Mouse (Mus musculus): ENCODE data around the gene Ninl.

The Ninl gene

DNA sequence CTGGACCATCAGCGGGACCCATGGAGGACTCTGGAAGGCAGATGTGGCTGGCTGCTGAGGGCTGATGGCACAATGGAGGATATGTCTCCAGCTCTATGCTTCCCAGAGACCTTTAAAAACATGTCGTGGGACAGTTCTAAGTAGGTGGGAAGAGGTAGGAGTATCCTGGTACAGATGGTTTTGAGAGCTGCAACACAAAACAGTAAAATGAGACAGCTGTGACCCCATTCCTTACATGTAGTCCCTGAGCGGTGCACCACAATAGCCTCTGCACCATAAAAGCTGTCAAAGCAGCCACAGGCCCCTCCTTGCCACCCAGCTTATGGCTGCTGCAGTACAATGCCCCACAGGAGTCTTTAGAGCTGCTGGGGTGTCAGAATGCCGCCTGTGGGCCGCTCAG, 41.6 kb downstream of the Ninl start:
- no peak for DNase-seq (ENCODE audit: low spot score)

DNA sequence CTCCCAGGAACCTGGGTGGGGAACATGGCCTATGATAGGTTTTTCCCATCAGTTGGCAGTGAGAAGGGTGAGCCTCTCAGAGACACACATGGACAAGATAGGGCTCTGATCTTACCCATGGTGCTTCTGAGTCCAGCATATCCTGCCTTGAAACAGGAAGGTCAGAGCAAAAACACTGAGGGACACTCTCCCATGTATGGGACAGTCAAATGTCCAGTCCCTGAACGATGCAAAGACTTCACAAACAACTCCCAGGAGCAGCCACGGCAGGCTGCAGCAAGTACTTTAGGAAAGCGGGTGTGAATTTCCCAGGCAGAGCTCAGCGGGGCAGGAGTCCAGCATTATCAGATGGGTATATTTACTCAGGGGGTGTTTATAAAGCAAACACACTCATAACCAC, 43.9 kb downstream of the Ninl start:
- DNase-seq (ENCODE audit: low spot score): no peak

DNA sequence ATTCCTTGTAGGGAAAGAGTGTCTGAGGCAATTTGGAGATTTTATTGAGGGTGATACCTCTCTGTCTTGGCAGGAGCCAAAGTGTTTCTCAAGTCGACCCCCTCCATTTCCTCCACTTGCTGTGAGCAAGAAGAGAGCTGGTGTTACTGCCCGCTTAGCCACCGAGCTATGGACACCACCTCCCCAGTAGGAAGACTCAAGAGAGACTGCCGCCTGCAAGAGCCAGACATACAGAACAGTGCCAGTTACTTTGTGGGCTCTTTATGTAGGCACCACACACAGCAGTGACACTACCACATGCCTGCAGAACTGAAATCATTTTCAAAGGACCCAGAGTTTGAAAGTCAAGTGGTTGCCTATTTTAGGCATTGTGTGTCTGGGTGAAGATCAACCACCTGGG, 48.1 kb downstream of the Ninl start:
- DNase-seq (ENCODE audit: low spot score): no peak

DNA sequence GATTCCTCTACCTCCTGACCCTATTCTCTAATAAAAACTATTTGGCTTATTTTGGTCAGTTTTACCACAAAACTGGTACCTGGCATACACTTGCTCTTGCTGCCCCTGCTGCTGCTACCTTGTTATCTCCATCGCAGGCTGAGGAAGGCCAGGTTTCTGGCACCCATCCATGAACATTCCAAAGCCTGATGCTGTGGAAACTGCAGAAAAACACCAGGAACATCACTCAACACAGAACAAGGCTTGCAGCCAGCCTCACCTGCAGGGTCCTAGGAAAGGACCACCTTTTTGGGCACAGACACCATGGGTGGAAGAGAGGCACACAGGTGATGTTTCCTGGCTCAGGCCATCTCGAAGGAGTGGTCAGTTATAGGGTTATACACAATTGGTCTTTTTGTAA, 48.7 kb downstream of the Ninl start:
- DNase-seq (ENCODE audit: low spot score): no peak

DNA sequence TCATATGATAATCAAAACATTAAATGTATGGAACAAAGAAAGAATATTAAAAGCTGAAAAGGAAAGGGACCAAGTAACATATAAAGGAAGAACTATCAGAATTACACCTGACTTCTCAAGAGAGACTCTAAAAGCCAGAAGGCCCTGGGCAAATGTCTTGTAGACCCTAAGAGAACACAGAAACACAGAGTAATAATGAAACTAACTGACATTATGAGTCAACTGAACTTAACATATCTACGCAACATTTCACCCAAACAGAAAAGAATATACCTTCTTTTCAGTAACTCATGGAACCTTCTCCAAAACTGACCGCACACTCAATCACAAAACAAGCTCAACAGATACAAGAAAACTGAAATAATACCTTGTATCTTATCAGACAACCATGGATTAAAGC, 53.8 kb downstream of the Ninl start:
- DNase-seq (ENCODE audit: low spot score): no peak

DNA sequence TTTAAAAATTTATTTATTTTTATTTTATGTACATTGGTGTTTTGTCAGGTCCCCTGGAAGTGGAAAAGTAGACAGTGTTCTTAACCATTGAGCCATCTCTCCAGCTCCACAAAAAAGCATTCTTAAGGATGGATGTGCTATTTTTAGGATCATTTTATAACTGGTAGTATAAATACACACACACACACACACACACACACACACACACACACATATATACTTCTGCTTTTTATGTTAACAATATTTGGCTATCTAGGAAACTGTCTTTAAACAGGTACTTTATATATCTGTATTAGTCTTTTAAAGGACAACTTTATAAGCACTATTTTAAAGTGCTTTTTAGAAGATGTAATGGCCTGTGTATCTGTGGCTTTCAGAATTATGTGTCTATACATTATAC, 57.1 kb downstream of the Ninl start:
- DNase-seq (ENCODE audit: low spot score): no peak

DNA sequence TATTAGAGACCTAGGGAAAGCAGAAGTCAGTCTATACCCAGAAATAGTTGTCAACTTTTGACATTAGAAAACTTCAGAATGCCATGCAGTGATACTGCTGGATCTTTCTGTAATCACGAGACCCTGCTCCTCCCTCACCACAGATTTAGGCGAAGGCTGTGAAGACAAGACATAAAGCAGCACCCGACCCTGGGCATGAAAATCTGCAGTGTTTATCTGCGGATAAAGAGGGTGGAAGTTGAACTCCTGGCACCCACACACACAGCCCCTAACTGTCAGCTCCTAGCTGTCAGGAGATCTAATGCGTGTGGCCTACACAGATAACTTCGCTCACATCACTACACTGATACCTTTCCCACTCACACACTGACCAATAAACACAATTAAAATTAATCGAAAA, 57.7 kb downstream of the Ninl start:
- DNase-seq (ENCODE audit: low spot score): no peak

DNA sequence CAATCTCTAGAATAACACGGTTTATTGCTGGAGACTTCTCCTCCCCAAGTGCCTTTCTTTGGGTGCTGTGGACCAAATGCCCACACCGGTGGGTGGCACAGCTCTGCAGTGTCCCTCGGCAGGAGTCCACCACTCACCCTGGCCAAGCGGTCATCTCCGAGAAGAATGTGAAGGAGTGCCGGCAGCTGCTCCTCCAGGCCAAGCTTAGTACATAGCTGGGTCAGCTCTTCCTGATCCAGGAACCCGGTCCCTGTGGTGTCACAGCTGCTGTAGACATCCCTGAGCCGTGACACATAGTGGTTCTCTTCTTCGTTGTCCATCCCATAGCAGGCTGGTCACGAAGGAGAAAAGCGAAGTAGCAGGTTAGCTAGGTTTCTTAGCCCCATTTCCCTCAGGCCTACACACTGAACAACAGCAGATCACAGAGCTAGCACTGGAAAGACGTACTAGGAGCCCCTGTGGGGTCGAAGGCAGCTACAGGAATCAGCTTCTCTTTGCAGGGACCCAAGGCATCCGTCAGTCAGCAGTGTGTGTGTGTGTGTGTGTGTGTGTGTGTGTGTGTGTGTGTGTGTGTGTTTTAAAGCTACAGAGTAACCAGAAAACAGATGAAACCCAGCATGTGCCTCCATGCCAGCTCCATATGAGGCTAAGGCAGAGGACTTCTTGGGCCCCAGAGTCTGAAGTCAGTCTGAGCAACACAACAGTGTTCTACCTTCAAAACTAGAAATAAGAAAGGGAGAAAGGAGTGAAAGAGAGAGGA, 59.1 kb downstream of the Ninl start:
- DNase-seq (ENCODE audit: low spot score): no peak

DNA sequence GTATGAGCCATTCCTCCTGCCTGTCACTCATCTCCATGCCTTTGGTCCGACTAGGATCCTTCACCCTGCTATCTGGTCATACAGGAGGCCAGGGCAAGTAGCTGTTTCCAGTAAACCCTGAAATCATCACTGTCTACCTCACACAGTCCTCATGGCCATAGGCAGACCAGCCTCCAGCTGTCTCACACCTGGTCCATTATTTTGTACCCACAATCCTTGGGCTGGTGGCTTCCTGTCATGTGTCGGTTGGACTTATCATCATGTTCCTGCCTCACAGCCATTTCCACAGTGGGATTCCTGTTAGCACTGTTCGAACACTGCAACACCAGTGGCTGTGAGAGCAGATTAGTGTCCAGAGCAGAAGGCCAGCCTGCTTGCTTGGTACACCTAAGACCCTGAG, 60.4 kb downstream of the Ninl start:
- DNase-seq (ENCODE audit: low spot score): no peak

DNA sequence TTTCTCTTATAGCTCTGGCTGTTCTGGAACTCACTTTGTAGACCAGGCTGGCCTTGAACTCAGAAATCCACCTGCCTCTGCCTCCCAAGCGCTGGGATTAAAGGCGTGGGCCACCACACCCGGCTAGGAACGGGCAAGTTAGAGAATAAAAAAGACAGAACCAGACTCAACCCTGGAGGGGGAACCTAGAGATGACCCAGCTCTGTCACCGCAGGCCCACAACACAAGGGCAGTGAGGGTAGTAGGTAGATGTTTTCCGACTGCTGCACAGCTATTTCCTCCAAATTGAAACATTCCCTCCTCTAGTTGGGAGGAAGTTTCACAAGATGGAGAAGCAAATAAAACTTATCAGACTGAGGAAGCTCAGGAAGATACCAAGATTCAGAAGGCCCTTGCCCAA, 61.5 kb downstream of the Ninl start:
- no peak for DNase-seq (ENCODE audit: low spot score)

DNA sequence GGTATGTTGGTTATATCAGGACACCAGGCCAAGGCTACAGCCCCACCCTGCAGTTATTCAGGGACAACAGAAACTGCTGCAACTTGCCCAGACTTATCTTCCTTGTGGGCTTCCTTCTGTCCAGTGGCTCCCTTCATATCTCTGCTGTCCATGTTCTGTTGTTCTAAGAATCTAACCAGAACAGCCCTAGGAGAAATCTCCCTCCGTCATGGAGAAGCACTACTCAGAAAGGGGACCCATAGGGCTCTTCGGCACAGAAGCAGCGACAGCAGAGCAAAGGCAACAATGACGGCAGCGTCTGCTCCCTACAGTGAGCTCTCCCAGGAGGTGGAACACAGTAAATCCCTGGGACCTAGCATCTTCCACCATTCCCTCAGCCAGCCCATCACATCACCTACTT, 62.3 kb downstream of the Ninl start:
- no peak for DNase-seq (ENCODE audit: low spot score)

DNA sequence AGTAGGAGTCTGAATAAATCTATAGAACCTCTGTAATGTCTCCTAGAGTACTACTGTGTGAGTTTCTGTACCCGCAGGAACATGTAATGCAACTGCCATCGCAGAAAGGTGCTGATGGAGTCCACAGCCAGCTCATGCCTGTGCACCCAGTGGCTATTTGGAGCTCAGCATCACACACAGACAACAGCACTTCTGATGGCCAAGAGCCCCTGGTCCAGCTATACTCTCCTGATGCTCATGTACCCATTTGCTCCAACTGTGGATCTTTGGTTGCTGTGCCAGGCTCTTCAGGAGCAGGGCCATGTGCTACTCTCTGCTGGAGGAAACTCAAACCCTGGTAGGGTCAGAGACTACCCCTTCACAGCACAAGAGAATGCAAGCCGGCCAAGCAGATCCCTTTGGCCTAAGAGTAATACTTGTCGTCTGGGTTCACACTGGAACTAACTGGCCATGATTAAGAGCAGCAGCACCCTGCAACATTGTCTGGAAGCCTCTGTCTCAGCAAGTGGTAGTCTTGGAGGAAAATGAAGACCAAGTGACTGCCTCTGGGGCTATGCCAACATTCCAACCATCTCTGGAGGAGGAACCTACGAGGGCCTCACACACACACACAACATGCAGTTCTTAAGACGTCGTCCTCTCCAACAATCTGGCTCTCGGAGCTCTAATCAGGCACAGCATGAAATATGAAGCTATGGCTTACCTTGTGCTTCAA, 65.6 kb downstream of the Ninl start:
- DNase-seq (ENCODE audit: low spot score): no peak

DNA sequence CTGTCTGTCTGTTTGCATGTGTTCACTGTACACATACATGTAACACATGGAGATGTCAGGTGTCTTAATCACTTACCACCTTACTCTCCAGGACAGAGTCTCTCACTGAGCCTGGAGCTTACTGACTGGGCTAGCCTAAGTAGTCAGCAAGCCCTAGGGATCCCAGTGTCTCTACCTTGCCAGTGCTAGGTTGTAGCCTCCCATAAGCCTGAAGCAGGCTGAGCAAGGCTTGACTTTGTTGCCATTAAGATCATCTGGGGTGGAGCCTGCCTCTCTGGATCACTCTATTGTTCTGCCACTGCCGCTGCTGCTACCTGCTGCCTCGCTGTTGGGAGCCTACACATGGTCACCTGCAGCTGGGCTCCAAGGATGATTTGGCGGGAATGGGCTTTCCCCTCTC, 66.5 kb downstream of the Ninl start:
- no peak for DNase-seq (ENCODE audit: low spot score)

DNA sequence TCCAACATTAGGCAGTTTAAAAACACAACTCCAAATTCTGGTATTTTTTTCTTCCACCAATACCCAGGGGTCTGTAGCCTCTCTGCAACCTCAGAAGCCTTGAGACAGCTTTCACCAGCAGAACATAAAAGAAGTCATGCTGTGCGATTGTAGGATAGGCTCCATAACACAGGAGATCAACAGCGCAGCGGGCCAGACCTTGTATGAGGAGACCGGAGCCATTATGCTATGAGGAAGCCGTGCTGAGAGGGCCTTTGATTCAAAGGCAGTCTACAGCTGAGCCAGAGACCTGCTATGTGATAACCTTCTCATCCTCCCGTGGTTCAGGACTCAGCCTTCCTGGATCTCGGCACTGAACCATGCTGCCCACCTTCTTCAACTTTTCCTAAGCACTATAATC, 67.3 kb downstream of the Ninl start:
- no peak for DNase-seq (ENCODE audit: low spot score)

DNA sequence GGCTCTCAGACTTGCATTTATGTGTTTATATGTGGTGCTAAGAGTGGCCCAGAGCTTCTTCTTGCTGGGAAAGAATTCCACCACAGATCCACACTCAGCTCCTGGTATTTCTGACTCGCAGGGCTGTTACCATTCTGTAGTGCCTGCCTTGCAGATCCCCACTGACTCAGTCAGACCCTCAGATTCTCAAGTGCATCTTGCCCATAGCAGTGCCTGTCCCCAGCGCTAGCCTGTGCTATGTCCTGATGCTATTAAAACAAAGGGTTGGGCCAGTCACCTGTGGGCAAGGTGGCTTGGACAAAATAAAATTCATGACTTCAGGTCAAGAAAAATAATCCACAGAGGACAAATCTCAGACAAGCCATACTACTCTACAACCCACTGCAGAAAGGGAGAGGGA, 70.0 kb downstream of the Ninl start:
- DNase-seq (ENCODE audit: low spot score): no peak

DNA sequence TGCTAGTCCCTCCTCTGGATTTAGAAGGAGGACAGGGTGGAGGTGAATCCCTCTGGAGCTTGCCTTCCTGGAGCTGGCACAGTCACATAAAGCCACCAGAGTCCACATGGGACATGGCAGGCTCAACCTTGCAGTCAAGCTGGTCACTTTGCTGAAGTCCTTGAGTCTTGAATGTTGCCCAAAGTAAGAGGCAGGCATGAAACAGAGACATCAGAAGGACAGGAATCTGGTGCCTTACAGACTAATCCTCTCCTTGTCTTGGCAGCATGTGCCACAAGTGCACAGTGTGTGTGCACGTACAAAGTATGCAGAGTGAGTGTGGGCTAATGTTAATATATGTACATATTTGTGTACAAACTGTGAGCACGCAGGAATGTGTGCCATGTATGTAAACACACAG, 71.7 kb downstream of the Ninl start:
- DNase-seq (ENCODE audit: low spot score): no peak

DNA sequence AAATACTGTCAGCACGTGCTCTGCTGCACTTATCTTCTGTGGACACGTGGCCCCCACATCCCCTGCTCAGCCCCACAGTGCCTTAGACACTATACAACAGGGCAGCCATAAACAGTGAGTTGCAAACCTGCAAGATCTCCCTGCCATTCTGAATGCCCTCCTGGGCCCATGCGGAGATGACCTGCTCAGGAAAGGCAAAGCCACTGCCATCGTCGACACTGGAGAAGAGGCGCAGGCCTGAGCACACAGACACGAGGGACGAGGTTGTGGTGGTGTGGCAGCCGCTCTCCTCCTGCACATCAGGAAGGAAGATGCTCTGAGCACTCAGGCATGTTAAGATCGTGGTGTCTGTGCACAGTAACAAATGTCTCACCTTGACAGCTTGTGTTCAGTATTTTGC, 73.2 kb downstream of the Ninl start:
- DNase-seq (ENCODE audit: low spot score): no peak

DNA sequence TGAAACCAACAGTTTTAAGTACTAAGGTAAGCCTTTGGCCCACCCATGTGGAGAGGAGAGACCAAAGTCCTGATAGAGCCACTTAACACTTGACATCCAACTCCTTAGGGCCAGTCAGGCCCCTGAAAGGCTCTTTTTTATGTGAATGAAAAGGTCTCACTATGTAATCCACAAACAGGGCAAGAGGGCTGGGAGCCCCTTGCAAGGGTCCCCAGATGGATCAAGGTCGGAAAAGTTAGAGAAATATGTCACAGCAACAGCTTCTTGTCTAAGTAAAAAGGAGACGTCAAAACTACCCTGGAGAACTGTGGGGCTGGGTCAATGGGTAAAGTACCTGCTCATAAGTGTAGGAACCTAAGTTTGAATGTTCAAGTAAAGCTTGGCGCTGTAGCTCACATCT, 74.5 kb downstream of the Ninl start:
- DNase-seq (ENCODE audit: low spot score): no peak

DNA sequence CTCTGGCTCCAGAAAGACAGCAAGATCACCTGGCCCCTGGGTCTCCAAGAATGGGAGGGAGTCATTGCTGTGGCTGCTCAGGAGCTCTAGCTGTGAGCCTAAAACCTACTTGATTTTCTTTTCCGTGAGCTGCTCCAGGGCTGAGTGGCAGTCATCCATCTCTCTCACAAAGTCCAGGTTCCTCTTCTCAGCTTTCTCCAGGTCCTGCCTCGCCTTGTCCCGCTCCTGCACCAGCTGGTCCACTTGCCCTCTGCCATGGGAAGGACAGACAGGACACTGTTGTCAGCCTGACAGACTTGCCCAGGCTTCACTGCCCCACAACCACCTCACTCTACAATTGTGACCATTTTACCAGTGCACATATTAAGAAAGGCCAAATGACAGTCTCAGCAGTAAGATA, 75.9 kb downstream of the Ninl start:
- DNase-seq (ENCODE audit: low spot score): no peak

DNA sequence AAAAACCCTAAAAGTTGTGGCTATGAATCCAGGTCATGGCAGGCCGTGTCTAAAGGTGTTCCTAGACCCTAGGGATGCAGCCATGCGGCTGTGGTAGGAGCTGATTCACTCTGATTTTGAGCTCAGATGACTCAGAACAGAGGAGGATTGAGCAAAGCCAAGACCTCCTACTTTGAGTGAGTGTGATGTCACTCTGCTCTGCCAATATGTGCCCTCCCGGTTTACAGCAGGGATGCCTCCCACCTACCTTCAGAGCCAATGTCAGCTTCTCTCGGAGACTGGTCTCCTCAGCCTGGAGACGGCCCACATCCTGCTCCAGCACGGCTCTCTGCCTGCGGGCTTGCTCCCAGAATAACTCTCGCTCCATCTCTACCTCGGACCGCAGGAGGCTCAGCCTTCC, 79.7 kb downstream of the Ninl start:
- DNase-seq (ENCODE audit: low spot score): no peak

DNA sequence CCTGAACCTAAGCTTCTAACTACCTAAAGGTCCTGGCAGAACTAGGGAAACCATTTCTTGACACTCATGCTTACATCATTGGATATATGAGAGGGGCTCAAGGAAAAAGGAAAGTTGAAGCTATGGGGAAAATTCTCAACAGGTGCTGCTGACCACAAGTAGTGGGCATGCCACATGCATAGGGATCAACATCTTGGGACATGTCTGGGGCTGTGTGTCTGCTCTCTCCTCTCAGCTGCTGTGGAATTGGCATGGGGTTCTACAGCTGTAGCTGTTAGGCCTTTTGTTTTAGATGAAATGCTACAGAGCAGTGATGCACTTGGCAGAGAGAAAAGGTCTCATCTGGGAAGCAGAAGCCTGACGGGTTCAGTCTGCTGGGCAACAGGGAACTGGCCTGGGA, 83.3 kb downstream of the Ninl start:
- no peak for DNase-seq (ENCODE audit: low spot score)

DNA sequence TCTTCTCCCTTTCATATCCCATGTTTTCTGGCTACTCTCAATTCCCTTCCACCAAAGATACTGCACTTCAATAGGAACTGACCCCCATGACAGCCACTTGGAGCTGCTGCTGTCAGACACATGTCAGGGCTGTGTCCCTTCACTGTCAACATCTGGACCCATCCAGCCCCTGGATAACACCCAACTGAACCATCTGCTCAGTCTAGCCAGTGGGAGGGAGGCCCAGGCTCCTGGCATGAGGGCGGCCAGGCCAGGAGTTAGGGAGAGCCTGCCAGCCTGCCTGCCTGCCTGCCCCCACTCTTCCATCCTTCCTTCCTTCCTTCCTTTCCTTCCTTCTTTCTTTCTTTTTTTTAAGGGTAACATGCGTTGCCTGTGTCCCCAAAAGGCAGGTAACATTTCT, 88.0 kb downstream of the Ninl start:
- no peak for DNase-seq (ENCODE audit: low spot score)

DNA sequence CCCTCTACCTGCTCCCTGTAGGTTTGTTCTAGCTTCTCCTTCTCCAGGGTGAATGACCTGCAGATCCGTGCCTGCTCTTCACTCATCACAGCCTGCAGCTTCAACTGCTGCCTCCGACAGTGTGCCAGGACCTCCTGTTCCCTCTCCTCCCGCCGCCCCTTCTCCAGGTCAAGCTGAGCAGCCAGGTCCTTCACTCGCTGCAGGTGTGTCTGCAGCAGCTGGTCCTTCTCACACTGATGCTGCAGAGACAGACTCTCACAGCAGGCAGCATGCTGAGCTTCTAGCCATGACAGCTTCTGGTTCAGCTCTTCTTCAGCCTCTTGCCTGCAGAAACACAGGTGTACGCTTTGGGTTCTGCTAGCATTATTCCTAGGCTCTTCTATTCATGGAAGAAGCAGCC, 89.1 kb downstream of the Ninl start:
- no peak for DNase-seq (ENCODE audit: low spot score)

DNA sequence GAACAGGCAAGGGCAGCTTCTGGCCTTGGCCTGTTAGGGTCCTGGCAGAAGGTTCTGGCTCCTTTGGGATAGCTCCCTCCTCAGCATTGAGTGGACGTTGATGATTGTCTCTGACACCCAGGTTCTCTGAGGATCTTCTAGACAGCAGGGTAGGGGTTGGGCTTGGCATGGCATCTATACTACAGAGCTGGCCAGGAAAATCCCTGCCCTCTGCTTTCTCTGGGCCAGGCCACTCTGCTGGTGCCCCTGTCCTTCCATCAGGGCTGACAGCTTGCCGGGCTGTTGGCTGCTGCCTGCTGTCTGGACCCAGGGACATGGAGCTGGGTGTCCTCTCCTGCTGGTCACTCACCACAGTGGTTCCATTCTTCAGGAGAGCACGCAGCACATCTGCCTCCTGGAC, 89.5 kb downstream of the Ninl start:
- DNase-seq (ENCODE audit: low spot score): no peak

All from retina, embryonic 14.5 days (tissue).